Mouse (Mus musculus): ENCODE data around the gene Klc4.

Gene Klc4

GRCm38 (mm10) chr17:46589635-46590314 is 56.0 kb downstream of the Klc4 start:
- no peak for DNase-seq (ENCODE audit: low read depth, low spot score)

- no peak for DNase-seq (ENCODE audit: low read depth, low spot score)
Observed at GRCm38 (mm10) chr17:46588913-46589312, 56.9 kb downstream of the Klc4 start.

DNA sequence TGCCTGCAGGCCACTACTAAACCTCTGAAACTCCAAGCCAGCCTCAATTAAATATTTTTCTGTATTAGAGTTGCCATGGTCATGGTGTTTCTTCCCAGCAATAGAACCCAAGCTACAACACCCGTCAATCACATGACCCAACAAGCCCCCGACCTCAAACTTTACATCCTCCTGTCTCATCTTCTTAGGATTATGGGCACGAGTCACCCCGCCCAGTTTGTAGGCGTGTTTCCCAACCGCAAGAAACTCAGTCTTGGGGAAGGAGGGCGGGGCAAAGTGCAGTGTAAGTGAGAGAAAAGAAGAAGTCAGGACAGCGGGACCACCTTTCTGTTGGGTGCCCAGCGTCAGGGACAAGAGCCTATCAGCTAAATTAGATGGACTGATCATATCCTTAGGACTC is 57.6 kb downstream of the Klc4 start:
- DNase-seq (ENCODE audit: low read depth, low spot score), result no peak

DNA sequence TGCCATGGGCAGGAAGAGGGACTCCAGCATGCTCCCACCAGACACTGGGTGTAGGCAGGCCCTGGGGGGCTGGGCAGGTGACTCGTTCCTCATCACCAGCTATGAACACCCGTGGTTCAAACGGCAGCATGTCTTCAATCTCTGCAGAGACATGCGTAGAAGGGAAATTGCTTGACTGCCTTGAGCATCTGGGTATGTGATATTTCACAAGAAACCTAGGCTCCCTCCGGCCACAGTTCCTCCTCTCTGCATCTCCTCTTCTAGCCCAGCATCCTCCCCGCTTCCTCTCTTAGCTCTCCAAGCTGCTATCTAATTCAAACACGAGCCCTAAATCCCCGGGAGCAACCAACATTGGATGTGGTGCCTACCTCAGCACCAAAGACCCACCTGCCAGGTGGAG is 59.5 kb downstream of the Klc4 start:
- no peak for DNase-seq (ENCODE audit: low read depth, low spot score)
